Mouse (Mus musculus) thymus, adult 18-20 months (tissue): ENCODE data around the gene Trim27.
A peak's percentile ranks its signal among the peaks of the same experiment; 100 is the strongest.

ENCODE experiments used
- DNase-seq, 2 experiments: peaks; one replicate each; pipeline ENCODE4 v3.0.0; 2022; ENCODE audit warnings: mixed read lengths in 2 of 2

Gene Trim27

GRCm38 (mm10) chr13:21179367-21179723 is at the start of gene Trim27:
Trim27 (plus strand) TSS chr13:21179445.
- no peak for DNase-seq

GRCm38 (mm10) chr13:21142421-21142820 is 36.8 kb upstream of the Trim27 start:
- DNase-seq, result no peak

GRCm38 (mm10) chr13:21145767-21146166 is 33.5 kb upstream of the Trim27 start, which contains the start of gene Olfr1368:
Olfr1368 (minus strand) TSS chr13:21145867.
- no peak for DNase-seq

GRCm38 (mm10) chr13:21155888-21156287 is 23.4 kb upstream of the Trim27 start:
- no peak for DNase-seq

GRCm38 (mm10) chr13:21158071-21158470 is 21.2 kb upstream of the Trim27 start:
- no peak for DNase-seq

GRCm38 (mm10) chr13:21158785-21159474 is 20.3 kb upstream of the Trim27 start:
- peak; percentile 54 to 67 for DNase-seq

GRCm38 (mm10) chr13:21159475-21159819 is 19.8 kb upstream of the Trim27 start:
- no peak for DNase-seq

GRCm38 (mm10) chr13:21160041-21160511 is 19.2 kb upstream of the Trim27 start:
- DNase-seq, result no peak

- DNase-seq, result peak; percentile 74 to 82
These were observed 18.3 kb upstream of the Trim27 start for GRCm38 (mm10) chr13:21160657-21161590.

GRCm38 (mm10) chr13:21161591-21161990 is 17.7 kb upstream of the Trim27 start:
- no peak for DNase-seq

- no peak for DNase-seq
These were observed 16.7 kb upstream of the Trim27 start for GRCm38 (mm10) chr13:21162591-21162990.

- DNase-seq, result peak; percentile 47 to 78
These were observed 12.0 kb upstream of the Trim27 start for GRCm38 (mm10) chr13:21166936-21167909.

- DNase-seq, result no peak
These were observed 11.3 kb upstream of the Trim27 start for GRCm38 (mm10) chr13:21167910-21168300.

GRCm38 (mm10) chr13:21168371-21169011 is 10.8 kb upstream of the Trim27 start:
- DNase-seq, result no peak

- DNase-seq, result no peak
These were observed 10.1 kb upstream of the Trim27 start for GRCm38 (mm10) chr13:21169121-21169656.

GRCm38 (mm10) chr13:21169657-21170430 is 9.4 kb upstream of the Trim27 start:
- peak; percentile 60 to 75 for DNase-seq

GRCm38 (mm10) chr13:21170431-21171155 is 8.7 kb upstream of the Trim27 start:
- no peak for DNase-seq

- DNase-seq, result no peak
These were observed 8.1 kb upstream of the Trim27 start for GRCm38 (mm10) chr13:21171156-21171530.

- no peak for DNase-seq
These were observed 7.6 kb upstream of the Trim27 start for GRCm38 (mm10) chr13:21171600-21172150.
